In the genomic region with DNA sequence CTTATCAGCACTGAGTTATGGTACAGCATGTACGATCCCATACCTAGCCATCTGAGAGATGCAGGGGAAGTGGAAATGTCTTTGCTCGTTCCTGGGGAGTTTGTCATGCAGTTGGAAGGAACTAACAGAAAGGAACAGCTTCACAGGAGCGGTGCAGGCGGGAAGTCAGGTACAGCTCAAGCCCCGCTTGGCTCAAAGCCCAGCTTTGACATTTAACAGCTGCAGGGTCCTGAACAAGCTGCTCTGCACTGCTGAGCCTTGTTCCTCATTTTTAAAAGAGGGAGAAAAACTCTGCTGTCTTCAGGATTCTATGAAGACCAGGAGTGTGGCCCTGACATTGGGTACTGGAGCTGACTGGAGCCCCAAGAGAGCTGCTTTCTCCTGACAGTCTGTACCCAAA, we compare ENCODE assay signal across 10 mouse cellular contexts.
DNase-seq lines count a peak whose midpoint lies in the region; ATAC-seq and TF ChIP-seq lines count a peak whose summit lies in the region.
"Had no signal": no experiment of that assay in that cellular context is flagged by ENCODE, and none has a peak within 500 bp of the region (broad histone marks: within the 10 kb centered on the region; RNA-seq: fewer than 3 reads in every experiment).

No protein-coding gene starts in this region.

- H3K4me2 ChIP-seq in embryonic facial prominence, embryonic 13.5 days: no peak overlapping the region
- H3K4me2 ChIP-seq in liver, embryonic 11.5 days: no peak overlapping the region
- no peak overlapping the region for H3K4me2 ChIP-seq in forebrain, embryonic 16.5 days (ENCODE audit: low read length)
- 0 out of 2 replicates have a peak overlapping the region, but pooled peaks have one; percentile 3 for H3K4me2 ChIP-seq in limb, embryonic 14.5 days (replicated peaks; ENCODE audit: low read depth, low read length, severe bottlenecking)
- H3K4me2 ChIP-seq: liver, embryonic 12.5 days had no signal

- H3K27me3 ChIP-seq in embryonic facial prominence, embryonic 13.5 days: no peaks in the 10 kb centered on the region
- no peaks in the 10 kb centered on the region for H3K27me3 ChIP-seq in embryonic facial prominence, embryonic 10.5 days (replicated peaks; ENCODE audit: low read depth, poor library complexity, severe bottlenecking)
- H3K27me3 ChIP-seq in liver, embryonic 11.5 days (replicated peaks; ENCODE audit: control insufficient read depth, insufficient read depth, low read length): no peaks in the 10 kb centered on the region
- H3K27me3 ChIP-seq in forebrain, embryonic 16.5 days (replicated peaks; ENCODE audit: control insufficient read depth, insufficient read depth, low read length): no peaks in the 10 kb centered on the region
- H3K27me3 ChIP-seq in limb, embryonic 14.5 days (ENCODE audit: control insufficient read depth, insufficient read depth, low read length): no peaks in the 10 kb centered on the region
- H3K27me3 ChIP-seq: liver, embryonic 12.5 days had no signal

- H3K9me3 ChIP-seq in embryonic facial prominence, embryonic 13.5 days: no peaks in the 10 kb centered on the region
- H3K9me3 ChIP-seq in embryonic facial prominence, embryonic 10.5 days: no peaks in the 10 kb centered on the region
- no peaks in the 10 kb centered on the region for H3K9me3 ChIP-seq in liver, embryonic 11.5 days (ENCODE audit: control insufficient read depth, low read length)
- no peaks in the 10 kb centered on the region for H3K9me3 ChIP-seq in forebrain, embryonic 16.5 days (ENCODE audit: control insufficient read depth, low read length)
- H3K9me3 ChIP-seq in limb, embryonic 14.5 days (ENCODE audit: control insufficient read depth, low read length): no peaks in the 10 kb centered on the region
- H3K9me3 ChIP-seq: liver, embryonic 12.5 days had no signal

- H3K4me3 ChIP-seq in embryonic facial prominence, embryonic 13.5 days: no peak overlapping the region
- no peak overlapping the region for H3K4me3 ChIP-seq in embryonic facial prominence, embryonic 10.5 days
- no peak overlapping the region for H3K4me3 ChIP-seq in liver, embryonic 11.5 days (ENCODE audit: low read depth, low read length)
- no peak overlapping the region for H3K4me3 ChIP-seq in forebrain, embryonic 16.5 days (replicated peaks; ENCODE audit: low read length)
- no peak overlapping the region for H3K4me3 ChIP-seq in limb, embryonic 14.5 days (replicated peaks; ENCODE audit: low read length)
- H3K4me3 ChIP-seq: liver, embryonic 12.5 days had no signal

- WGBS in embryonic facial prominence, embryonic 13.5 days: 36% methylated on average over 5 of the region's 5 CpGs
- WGBS in embryonic facial prominence, embryonic 10.5 days: 83% methylated on average over 5 of the region's 5 CpGs
- 66% methylated on average over 5 of the region's 5 CpGs for WGBS in liver, embryonic 11.5 days
- 33% methylated on average over 5 of the region's 5 CpGs for WGBS in forebrain, embryonic 16.5 days
- WGBS in limb, embryonic 14.5 days: 10% methylated on average over 5 of the region's 5 CpGs

- peaks cover 20% of the 10 kb centered on the region for H3K4me1 ChIP-seq in embryonic facial prominence, embryonic 13.5 days
- H3K4me1 ChIP-seq in embryonic facial prominence, embryonic 10.5 days: peaks cover 3% of the 10 kb centered on the region; the same call in 1 of the 2 replicates
- no peaks in the 10 kb centered on the region for H3K4me1 ChIP-seq in liver, embryonic 11.5 days (replicated peaks; ENCODE audit: control insufficient read depth, insufficient read depth, low read length)
- H3K4me1 ChIP-seq in forebrain, embryonic 16.5 days (replicated peaks; ENCODE audit: control insufficient read depth, insufficient read depth, low read length): peaks cover 8% of the 10 kb centered on the region
- H3K4me1 ChIP-seq in limb, embryonic 14.5 days (ENCODE audit: control insufficient read depth, insufficient read depth, low read length): peaks cover 37% of the 10 kb centered on the region
- H3K4me1 ChIP-seq: liver, embryonic 12.5 days had no signal

- no peaks in the 10 kb centered on the region for H3K36me3 ChIP-seq in embryonic facial prominence, embryonic 13.5 days
- H3K36me3 ChIP-seq in embryonic facial prominence, embryonic 10.5 days (replicated peaks): no peaks in the 10 kb centered on the region
- H3K36me3 ChIP-seq in liver, embryonic 11.5 days (ENCODE audit: control insufficient read depth, insufficient read depth, low read length): no peaks in the 10 kb centered on the region
- H3K36me3 ChIP-seq in forebrain, embryonic 16.5 days (ENCODE audit: control insufficient read depth, insufficient read depth): no peaks in the 10 kb centered on the region
- no peaks in the 10 kb centered on the region for H3K36me3 ChIP-seq in limb, embryonic 14.5 days (ENCODE audit: control insufficient read depth, insufficient read depth, low read length)
- H3K36me3 ChIP-seq: liver, embryonic 12.5 days had no signal

- H3K9ac ChIP-seq in embryonic facial prominence, embryonic 13.5 days: 0 out of 2 replicates have a peak overlapping the region, but pooled peaks have one; percentile 21
- no peak overlapping the region for H3K9ac ChIP-seq in liver, embryonic 11.5 days (ENCODE audit: low read depth, low read length)
- H3K9ac ChIP-seq in forebrain, embryonic 16.5 days (replicated peaks; ENCODE audit: low read depth, low read length): no peak overlapping the region
- H3K9ac ChIP-seq in limb, embryonic 14.5 days (ENCODE audit: low read depth, low read length, severe bottlenecking): no peak overlapping the region
- H3K9ac ChIP-seq: liver, embryonic 12.5 days had no signal

- no peak for DNase-seq in embryonic facial prominence, embryonic 10.5 days (ENCODE audit: low spot score)
- peak; percentile 37 for DNase-seq in liver
- no peak for DNase-seq in liver, embryonic 11.5 days (ENCODE audit: low spot score)
- peak; percentile 91 for DNase-seq in limb, embryonic 14.5 days (ENCODE audit: low spot score)
- DNase-seq in layer of hippocampus, postnatal 10 days (ENCODE audit: low spot score in 2 of 2): no peak
- DNase-seq in spleen, adult 12 weeks (ENCODE audit: low spot score): no peak
- DNase-seq: spleen, adult 18-20 months had no signal

- ATAC-seq in embryonic facial prominence, embryonic 13.5 days (ENCODE audit: insufficient number of reproducible peaks, insufficient read depth, low FRiP score, low TSS enrichment, low read depth): no peak
- ATAC-seq in liver, embryonic 11.5 days (replicated peaks; ENCODE audit: low FRiP score): no peak
- peak; percentile 59; the same call in 1 of the 2 replicates for ATAC-seq in forebrain, embryonic 16.5 days
- peak; percentile 79 for ATAC-seq in limb, embryonic 14.5 days (ENCODE audit: low FRiP score, low read depth)
- ATAC-seq: liver, embryonic 12.5 days had no signal

- no peak overlapping the region; the same call in 1 of the 2 replicates for H3K27ac ChIP-seq in embryonic facial prominence, embryonic 13.5 days
- no peak overlapping the region for H3K27ac ChIP-seq in embryonic facial prominence, embryonic 10.5 days (replicated peaks)
- no peak overlapping the region for H3K27ac ChIP-seq in liver, embryonic 11.5 days (ENCODE audit: low read depth, low read length)
- H3K27ac ChIP-seq in forebrain, embryonic 16.5 days (ENCODE audit: low read length): no peak overlapping the region
- no peak overlapping the region for H3K27ac ChIP-seq in limb, embryonic 14.5 days (replicated peaks; ENCODE audit: low read depth, low read length)
- H3K27ac ChIP-seq: liver, embryonic 12.5 days had no signal

- TF ChIP-seq POLR2A in limb, embryonic 14.5 days (IDR thresholded peaks at IDR 0.05; ENCODE audit: borderline replicate concordance, extremely low read depth, insufficient read depth, insufficient read length): no peak

Comparison
In these comparisons a context has a peak if more than half of its experiments do, and no peak if none do; other contexts are left out.
1. DNase-seq: peak in liver (single experiment) and limb, embryonic 14.5 days (single experiment); none in embryonic facial prominence, embryonic 10.5 days (single experiment), liver, embryonic 11.5 days (single experiment), layer of hippocampus, postnatal 10 days (0 of 2) and spleen, adult 12 weeks (single experiment).
2. ATAC-seq: peak in forebrain, embryonic 16.5 days (single experiment) and limb, embryonic 14.5 days (single experiment); none in embryonic facial prominence, embryonic 13.5 days (single experiment) and liver, embryonic 11.5 days (single experiment).